Mouse (Mus musculus) E14TG2a.4 (cell line): ENCODE data around the gene Sdhaf4.

Source experiments
- H3K27me3 ChIP-seq: 2 replicates; pipeline ENCODE4 v1.6.1; 2014; ENCODE audit warnings: low read length, control low read depth; ENCODE audit not compliant: insufficient read depth
- H3K36me3 ChIP-seq: 2 replicates; pipeline ENCODE4 v1.6.1; 2014; ENCODE audit warnings: low read length, control low read depth; ENCODE audit not compliant: insufficient read depth
- H3K4me1 ChIP-seq: replicated peaks from 2 replicates; pipeline ENCODE4 v1.6.1; 2014; ENCODE audit warnings: low read depth, low read length, control low read depth
- H3K4me3 ChIP-seq: replicated peaks from 2 replicates; pipeline ENCODE4 v1.5.1; 2014; ENCODE audit warnings: mild to moderate bottlenecking, low read length
- H3K9me3 ChIP-seq: 2 replicates; pipeline ENCODE4 v1.6.1; 2014; ENCODE audit warnings: low read length, control low read depth
- CTCF ChIP-seq: conservative IDR thresholded peaks from 2 replicates; pipeline ENCODE4 v1.5.1; 2014; ENCODE audit warnings: low read length
- NANOG ChIP-seq: IDR thresholded peaks from 2 replicates; pipeline ENCODE4 v1.6.1; 2014; ENCODE audit warnings: borderline replicate concordance, low read length, mixed read lengths
- POU5F1 ChIP-seq: IDR thresholded peaks from 2 replicates; pipeline ENCODE4 v1.6.1; 2014; ENCODE audit warnings: low read length, borderline replicate concordance

Sdhaf4 gene

DNA sequence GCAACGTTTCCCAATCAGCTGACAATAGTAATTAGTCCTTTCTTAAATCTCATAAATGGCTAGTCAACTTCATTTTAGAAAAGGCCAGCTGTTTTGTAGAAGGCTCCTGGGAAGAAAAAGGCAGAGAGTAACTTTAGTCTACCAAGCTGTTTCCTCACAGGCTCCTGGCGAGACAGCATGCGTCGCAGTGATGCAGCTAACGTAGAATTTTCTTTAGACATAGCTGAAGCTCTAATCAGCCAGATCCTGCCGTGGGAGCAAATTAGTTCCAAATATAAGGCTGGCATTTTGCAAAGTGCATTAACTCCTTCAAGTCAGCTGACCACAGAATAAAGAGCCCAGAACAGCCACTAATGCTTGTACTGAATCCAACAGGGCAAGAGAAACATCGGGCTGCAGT lies 57.2 kb downstream of the Sdhaf4 start:
- no peak for TF ChIP-seq POU5F1
- TF ChIP-seq CTCF: no peak
- no peak for TF ChIP-seq NANOG
- Histone ChIP-seq H3K9me3 (no peaks in the 10 kb centered on the region), H3K36me3 (no peaks in the 10 kb centered on the region), H3K27me3 (no peaks in the 10 kb centered on the region), H3K4me3 (no peak overlapping the region), H3K4me1 (peaks cover 30% of the 10 kb centered on the region)
